Mouse (Mus musculus) heart, adult 2 months (tissue): ENCODE data around the gene BC100530.
"Not testable (repeated sequence)": the region's sequence is repeated elsewhere in the genome, so short reads cannot be mapped to it uniquely, and the experiment has no call there.

Source experiments
- CTCF ChIP-seq: fragments of 200-600 bp; IDR thresholded peaks from 2 replicates; pipeline ENCODE4 v1.8.1; 2022; ENCODE audit warnings: antibody characterized with exemption, mild to moderate bottlenecking, moderate library complexity
- EP300 ChIP-seq: fragments of 200-500 bp; IDR thresholded peaks from 2 replicates; pipeline ENCODE4 v1.6.1; 2011; ENCODE audit warnings: low read depth, low read length, control low read depth; ENCODE audit not compliant: insufficient read depth
- POLR2A ChIP-seq: fragments of 200-500 bp; IDR thresholded peaks from 2 replicates; pipeline ENCODE4 v1.6.1; 2011; ENCODE audit warnings: mild to moderate bottlenecking, low read depth, low read length, control low read depth; ENCODE audit not compliant: insufficient read depth

- not testable (repeated sequence) for TF ChIP-seq POLR2A, CTCF, EP300
Measured at GRCm38 (mm10) chr16:36367648-36368047, at the start of gene BC100530.
